Comparison of ENCODE assay signal across 9 mouse cellular contexts in genomic region chr11:45274446-45275119, GRCm38 (mm10).
DNase-seq lines count a peak whose midpoint lies in the region; ATAC-seq lines count a peak whose summit lies in the region.
"Had no signal": no experiment of that assay in that cellular context is flagged by ENCODE, and none has a peak within 500 bp of the region (broad histone marks: within the 10 kb centered on the region; RNA-seq: fewer than 3 reads in every experiment).

No protein-coding gene starts in this region.

- H3K27ac ChIP-seq in midbrain, embryonic 11.5 days (ENCODE audit: low read depth, low read length): no peak overlapping the region

- H3K9ac ChIP-seq in midbrain, embryonic 11.5 days (ENCODE audit: low read length): no peak overlapping the region

- no peak for ATAC-seq in midbrain, embryonic 11.5 days (ENCODE audit: low FRiP score)

- no peaks in the 10 kb centered on the region for H3K36me3 ChIP-seq in midbrain, embryonic 11.5 days (ENCODE audit: control insufficient read depth, insufficient read depth, low read length)

- no peaks in the 10 kb centered on the region for H3K27me3 ChIP-seq in midbrain, embryonic 11.5 days (ENCODE audit: control insufficient read depth, insufficient read depth, low read length)

- intact Hi-C loops in gastrocnemius, postnatal 36 days (cut with DNase I): no loop called here

- no peak overlapping the region for H3K4me2 ChIP-seq in midbrain, embryonic 11.5 days
- H3K4me2 ChIP-seq: heart, embryonic 11.5 days had no signal

- peak; percentile 16 to 27 for DNase-seq in lung, postnatal 4 days
- no peak for DNase-seq in lung, adult 18-20 months
- peak; percentile 20 for DNase-seq in cerebellum, adult 9-11 months
- DNase-seq in gastrocnemius, postnatal 36 days: peak; percentile 24 to 40
- DNase-seq in retina, postnatal 1 day: peak; percentile 33
- no peak for DNase-seq in lung, postnatal 36 days
- DNase-seq in midbrain, embryonic 11.5 days (ENCODE audit: low spot score, missing footprints): no peak
- DNase-seq: kidney, postnatal 36 days had no signal

- no peaks in the 10 kb centered on the region for H3K9me3 ChIP-seq in midbrain, embryonic 11.5 days (ENCODE audit: control insufficient read depth, low read length)

- H3K4me1 ChIP-seq in midbrain, embryonic 11.5 days (ENCODE audit: control insufficient read depth, insufficient read depth, low read length): no peaks in the 10 kb centered on the region

- WGBS in midbrain, embryonic 11.5 days: 90% methylated on average over 10 of the region's 10 CpGs

- no peak overlapping the region for H3K4me3 ChIP-seq in midbrain, embryonic 11.5 days (ENCODE audit: low read depth, low read length)

Comparison
In these comparisons a context has a peak if more than half of its experiments do, and no peak if none do; other contexts are left out.
1. DNase-seq: peak in lung, postnatal 4 days (2 of 2), cerebellum, adult 9-11 months (single experiment), gastrocnemius, postnatal 36 days (2 of 2) and retina, postnatal 1 day (single experiment); none in lung, adult 18-20 months (0 of 2), lung, postnatal 36 days (single experiment) and midbrain, embryonic 11.5 days (single experiment).